ENCODE assay signal across 18 mouse cellular contexts in the genomic region with DNA sequence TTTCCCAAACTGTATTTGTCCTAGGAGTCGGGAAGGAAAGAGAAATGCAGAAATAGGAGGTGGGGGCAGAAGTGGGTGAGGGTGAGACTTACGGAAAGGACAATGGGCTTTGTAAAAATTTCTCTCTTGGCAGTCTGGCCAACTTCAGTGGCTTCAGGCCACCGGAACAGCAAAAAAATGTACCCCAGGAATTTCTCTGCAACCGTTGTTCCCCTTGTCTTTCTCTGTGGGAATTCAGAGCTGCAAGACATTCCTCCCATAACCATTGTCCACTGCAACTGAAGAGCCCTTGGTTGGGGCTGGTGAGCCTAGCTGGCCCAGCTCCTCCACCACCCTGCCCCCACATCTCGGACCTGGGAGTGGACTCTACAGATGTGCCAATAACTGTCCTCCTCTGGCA.
"Had no signal": no experiment of that assay in that cellular context is flagged by ENCODE, and none has a peak within 500 bp of the region (broad histone marks: within the 10 kb centered on the region; RNA-seq: fewer than 3 reads in every experiment).

No protein-coding gene starts in this region.

- ATAC-seq: hindbrain, embryonic 16.5 days; inflammation-experienced regulatory T-cells, adult 6 months; intestine, embryonic 15.5 days; intestine, embryonic 16.5 days; intestine, postnatal 0 days had no signal

- DNase-seq: heart, postnatal 10 days; heart, postnatal 14 days; heart, postnatal 36 days; heart, postnatal 4 days; kidney, adult 11 months; kidney, adult 18-20 months; kidney, adult 2 months; kidney, adult 8-10 months; kidney, adult 9 months; kidney, postnatal 10 days; kidney, postnatal 14 days; layer of hippocampus, adult 9-11 months; layer of hippocampus, postnatal 36 days had no signal
